Mouse (Mus musculus) forebrain, postnatal 0 days (tissue): Measurements from ENCODE around the gene Adcy1. TPM values are rescaled to one million over a fixed set of nuclear protein-coding genes. Genes with fewer than 3 reads are reported as not detected.
A peak's percentile ranks its signal among the peaks of the same experiment; 100 is the strongest.

Experiments
- ATAC-seq: fragments of 200-750 bp; cut with Nextera tagmentation; 2 replicates; pipeline ENCODE4 v1.8.0; 2017; ENCODE audit warnings: mild to moderate bottlenecking, moderate library complexity
- DNase-seq: peaks from one replicate; pipeline ENCODE4 v3.0.0-alpha.2; 2015
- H3K27ac ChIP-seq: fragments of 300-500 bp; sonication (generic); 2 replicates; pipeline ENCODE4 v1.5.1; 2014; ENCODE audit warnings: low read depth, mild to moderate bottlenecking, antibody characterized with exemption, low read length, moderate library complexity, mixed read lengths
- H3K27me3 ChIP-seq: fragments of 300-500 bp; sonication (generic); 2 replicates; pipeline ENCODE4 v1.6.1; 2014; ENCODE audit warnings: mild to moderate bottlenecking, low read length, mixed read lengths; ENCODE audit not compliant: insufficient read depth
- H3K36me3 ChIP-seq: fragments of 300-500 bp; sonication (generic); 2 replicates; pipeline ENCODE4 v1.6.1; 2014; ENCODE audit warnings: mild to moderate bottlenecking, moderate library complexity; ENCODE audit not compliant: insufficient read depth
- H3K4me1 ChIP-seq: fragments of 300-500 bp; sonication (generic); 2 replicates; pipeline ENCODE4 v1.6.1; 2014; ENCODE audit warnings: antibody characterized with exemption; ENCODE audit not compliant: insufficient read depth
- H3K4me2 ChIP-seq: fragments of 300-500 bp; sonication (generic); 2 replicates; pipeline ENCODE4 v1.6.1; 2014; ENCODE audit warnings: low read depth, mild to moderate bottlenecking, moderate library complexity
- H3K4me3 ChIP-seq: fragments of 300-500 bp; sonication (generic); 2 replicates; pipeline ENCODE4 v1.5.1; 2014; ENCODE audit warnings: low read depth, low read length, mixed read lengths
- H3K9ac ChIP-seq: fragments of 300-500 bp; sonication (generic); 2 replicates; pipeline ENCODE4 v1.6.1; 2014; ENCODE audit warnings: mild to moderate bottlenecking
- H3K9me3 ChIP-seq: fragments of 300-500 bp; sonication (generic); 2 replicates; pipeline ENCODE4 v1.6.1; 2016; ENCODE audit warnings: low read length
- CTCF ChIP-seq: sonication (generic); IDR thresholded peaks from 2 replicates; pipeline ENCODE4 v1.5.1; 2016; ENCODE audit warnings: antibody characterized with exemption, control low read depth, low read depth
- WGBS: fragments of 180-500 bp; shearing (Covaris S2); extraction: QIAGEN DNeasy Blood & Tissue Kit; methylation state at CpG from one replicate; pipeline ENCODE4 v1.1.7; 2014; 5-methylcytosine and 5-hydroxymethylcytosine counted together
- polyA plus RNA-seq: library from polyadenylated mRNA; unstranded; fragments of >200 nt; fragmentation: Nextera tagmentation; extraction: Ambion mirVana; gene quantifications from 2 replicates; pipeline ENCODE4 v1.2.1, GENCODE M21; 2015
- total RNA-seq: library from RNA; depleted of rRNA; stranded (reverse); fragments of >200 nt; gene quantifications from 2 replicates; pipeline ENCODE4 v1.2.3, GENCODE M21; 2014

Gene Adcy1
- total and polyA plus RNA-seq, 2 experiments from 2014 or later = 13.6 to 115 TPM

DNA sequence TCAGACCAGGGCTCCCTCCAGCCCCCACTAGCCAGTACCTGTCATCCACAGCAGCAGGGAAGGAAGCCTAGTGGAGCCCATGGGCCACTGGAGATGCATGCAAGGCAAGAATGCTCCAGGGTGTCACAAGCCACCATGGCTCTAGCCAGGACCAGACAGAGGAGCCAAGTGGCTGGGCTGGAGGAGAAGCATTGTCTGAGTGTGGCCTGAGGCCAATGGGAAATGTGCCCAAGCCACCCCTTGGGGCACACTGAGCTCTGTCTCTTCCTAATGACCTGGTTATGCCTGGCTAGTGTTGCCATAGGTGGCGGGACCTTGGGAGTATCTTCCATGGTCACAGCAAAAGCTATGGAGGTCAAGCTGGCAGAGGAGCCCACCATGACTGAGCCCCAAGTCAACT lies 106.4 kb downstream of the Adcy1 start:
- DNase-seq = no peak
- WGBS = 95% methylated on average over 1 of the region's 1 CpGs

DNA sequence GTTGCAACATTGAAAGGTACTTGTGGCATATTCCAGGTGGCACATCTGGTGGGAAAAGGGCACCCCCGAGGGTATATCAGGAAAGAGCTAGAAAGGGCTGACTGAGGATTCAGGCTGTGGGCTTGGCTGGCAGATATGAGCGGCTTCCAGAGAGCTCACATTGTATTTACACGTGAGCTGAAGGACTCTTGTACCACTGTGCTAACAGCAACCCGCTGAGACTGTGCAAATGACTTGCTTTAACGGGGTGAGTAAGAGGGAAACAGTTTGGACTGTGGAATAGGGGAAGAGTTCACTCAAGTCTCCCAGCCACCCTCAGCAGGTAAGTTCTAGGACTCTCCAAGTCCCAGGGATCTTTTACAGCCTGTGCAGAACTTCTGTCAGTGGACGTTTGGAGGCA lies 110.4 kb downstream of the Adcy1 start:
- Histone ChIP-seq H3K9me3 (no peaks in the 10 kb centered on the region), H3K4me3 (no peak overlapping the region), H3K27ac (no peak overlapping the region), H3K9ac (no peak overlapping the region), H3K36me3 (peaks cover 12% of the 10 kb centered on the region; the same call in 1 of the 2 replicates), H3K27me3 (no peaks in the 10 kb centered on the region), H3K4me2 (no peak overlapping the region), H3K4me1 (no peaks in the 10 kb centered on the region)
- WGBS = 81% methylated on average over 6 of the region's 6 CpGs
- no peak for TF ChIP-seq CTCF
- DNase-seq (no peak), ATAC-seq (no peak)

More for the DNA sequence above, 106.4 kb downstream of the Adcy1 start:
- no peaks in the 10 kb centered on the region for H3K4me1 ChIP-seq
- no peak for TF ChIP-seq CTCF
- H3K27me3 ChIP-seq = no peaks in the 10 kb centered on the region
- ATAC-seq = no peak
- no peak overlapping the region for H3K4me3 ChIP-seq
- no peak overlapping the region for H3K27ac ChIP-seq
- H3K9me3 ChIP-seq = no peaks in the 10 kb centered on the region
- H3K36me3 ChIP-seq = peaks cover 37% of the 10 kb centered on the region; the same call in 1 of the 2 replicates
- H3K4me2 ChIP-seq = no peak overlapping the region
- H3K9ac ChIP-seq = no peak overlapping the region

DNA sequence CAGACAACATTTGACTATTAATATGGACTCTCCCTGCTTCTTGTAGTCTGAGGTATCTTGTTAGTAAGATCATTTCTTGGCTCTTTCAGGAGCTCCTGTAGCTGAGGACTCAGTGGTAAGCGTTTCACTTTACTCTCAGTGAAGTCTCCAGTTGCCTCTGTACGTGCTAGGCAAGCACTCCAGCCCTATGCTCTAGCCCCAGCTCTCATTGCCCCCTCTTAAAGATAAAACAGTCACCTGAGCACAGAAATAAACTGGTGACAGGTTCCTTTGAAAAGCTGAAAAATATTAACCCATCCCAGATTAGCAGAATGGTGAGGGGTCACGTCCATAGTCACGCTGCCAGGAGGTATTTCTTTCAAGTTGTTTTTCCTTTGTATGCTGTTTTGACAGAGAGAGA lies 115.4 kb downstream of the Adcy1 start:
- Histone ChIP-seq H3K27me3 (no peaks in the 10 kb centered on the region), H3K9ac (no peak overlapping the region), H3K36me3 (0 out of 2 replicates have a peak, but pooled peaks cover 5% of the 10 kb centered on the region), H3K4me2 (no peak overlapping the region), H3K27ac (no peak overlapping the region), H3K4me3 (no peak overlapping the region), H3K4me1 (no peaks in the 10 kb centered on the region), H3K9me3 (no peaks in the 10 kb centered on the region)
- no peak for DNase-seq
- no peak for TF ChIP-seq CTCF
- no peak for ATAC-seq
- 83% methylated on average over 4 of the region's 4 CpGs for WGBS

DNA sequence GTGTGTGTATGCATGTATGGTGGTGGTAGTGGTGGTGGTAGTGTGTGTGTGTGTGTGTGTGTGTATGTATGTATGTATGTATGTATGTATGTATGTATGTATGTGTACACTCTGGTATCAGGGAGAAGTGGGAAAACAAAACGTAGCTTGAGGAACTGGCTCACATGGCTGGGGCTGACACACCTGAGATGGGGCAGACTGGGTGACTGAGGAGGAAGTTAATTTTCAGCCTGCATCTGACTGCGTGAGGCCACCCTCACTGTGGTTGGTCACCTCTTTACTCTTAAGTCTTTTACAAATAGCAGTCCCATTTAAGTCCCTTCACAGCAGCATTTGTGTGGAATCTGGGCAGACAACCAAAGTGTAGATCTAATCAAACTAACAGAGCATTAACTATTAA lies 116.0 kb downstream of the Adcy1 start:
- no peak overlapping the region for H3K27ac ChIP-seq
- no peaks in the 10 kb centered on the region for H3K36me3 ChIP-seq
- no peak for ATAC-seq
- H3K9ac ChIP-seq = no peak overlapping the region
- H3K4me2 ChIP-seq = no peak overlapping the region
- DNase-seq = no peak
- WGBS = 84% methylated on average over 2 of the region's 2 CpGs
- no peaks in the 10 kb centered on the region for H3K9me3 ChIP-seq
- H3K4me1 ChIP-seq = no peaks in the 10 kb centered on the region
- no peak overlapping the region for H3K4me3 ChIP-seq
- no peaks in the 10 kb centered on the region for H3K27me3 ChIP-seq
- TF ChIP-seq CTCF = no peak

- H3K36me3 ChIP-seq = no peaks in the 10 kb centered on the region
- DNase-seq (no peak), ATAC-seq (peak; percentile 66)
- no peaks in the 10 kb centered on the region for H3K4me1 ChIP-seq
- TF ChIP-seq CTCF = peak; percentile 32
- no peak overlapping the region for H3K4me2 ChIP-seq
- no peak overlapping the region for H3K4me3 ChIP-seq
- WGBS = 12% methylated on average over 8 of the region's 8 CpGs
- H3K27me3 ChIP-seq = no peaks in the 10 kb centered on the region
- H3K27ac ChIP-seq = no peak overlapping the region; the same call in 1 of the 2 replicates
- H3K9me3 ChIP-seq = no peaks in the 10 kb centered on the region
- H3K9ac ChIP-seq = no peak overlapping the region
Observed at GRCm38 (mm10) chr11:7182409-7183042, 119.2 kb downstream of the Adcy1 start.

DNA sequence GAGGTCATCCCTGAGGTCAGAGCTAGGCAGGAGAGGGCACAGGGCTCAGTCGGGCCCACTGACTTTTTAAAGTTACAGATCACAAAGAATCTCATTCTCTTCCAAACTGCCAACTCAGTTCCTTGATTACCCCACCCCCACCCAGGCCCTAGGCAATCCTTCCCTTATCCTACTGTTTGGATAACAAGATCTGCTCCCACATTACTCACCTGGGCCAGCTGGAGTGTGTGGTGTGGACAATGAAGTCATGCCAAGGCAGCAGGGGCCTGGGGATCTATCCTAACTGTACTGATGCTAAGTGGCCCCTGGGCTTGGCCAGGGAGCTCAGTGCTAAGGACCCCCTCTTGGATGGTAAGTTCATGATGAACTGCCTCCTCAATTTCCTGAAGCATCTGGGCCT lies 121.1 kb downstream of the Adcy1 start:
- no peaks in the 10 kb centered on the region for H3K9me3 ChIP-seq
- H3K4me1 ChIP-seq = no peaks in the 10 kb centered on the region
- ATAC-seq (no peak), DNase-seq (no peak)
- H3K27ac ChIP-seq = no peak overlapping the region
- H3K36me3 ChIP-seq = no peaks in the 10 kb centered on the region
- H3K4me2 ChIP-seq = no peak overlapping the region
- 53% methylated on average over 1 of the region's 1 CpGs for WGBS
- H3K27me3 ChIP-seq = no peaks in the 10 kb centered on the region
- no peak for TF ChIP-seq CTCF
- H3K9ac ChIP-seq = no peak overlapping the region
- no peak overlapping the region for H3K4me3 ChIP-seq

DNA sequence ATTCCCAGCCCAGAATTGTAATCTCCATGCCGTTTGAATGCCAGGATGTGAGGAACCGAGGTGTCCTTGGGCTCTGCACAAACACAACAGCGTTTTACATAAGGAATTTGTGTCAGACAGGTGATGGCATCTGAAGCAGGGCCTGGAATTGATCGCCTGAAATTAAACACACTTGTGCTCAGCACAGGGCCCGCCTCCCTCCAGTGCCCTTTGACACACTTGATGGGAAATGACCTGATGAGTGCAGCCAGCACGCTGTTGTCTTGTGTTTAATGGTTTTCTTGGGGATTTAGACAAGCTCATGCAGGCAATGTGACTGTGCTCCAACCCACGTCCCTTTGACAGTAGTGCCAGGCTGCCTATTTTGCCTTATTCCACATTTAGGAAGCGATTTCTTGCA lies 124.2 kb downstream of the Adcy1 start:
- no peak for ATAC-seq
- H3K27ac ChIP-seq = no peak overlapping the region
- no peak overlapping the region for H3K4me3 ChIP-seq
- no peaks in the 10 kb centered on the region for H3K27me3 ChIP-seq
- H3K9ac ChIP-seq = no peak overlapping the region
- no peaks in the 10 kb centered on the region for H3K4me1 ChIP-seq
- no peak overlapping the region for H3K4me2 ChIP-seq
- 70% methylated on average over 8 of the region's 8 CpGs for WGBS
- H3K36me3 ChIP-seq = no peaks in the 10 kb centered on the region
- H3K9me3 ChIP-seq = no peaks in the 10 kb centered on the region
- no peak for DNase-seq
- no peak for TF ChIP-seq CTCF
